Mouse (Mus musculus) ES-E14 (cell line): ENCODE measurements at regions not wholly inside any gene's neighbourhood (a gene's known extent, or its start where the extent isn't known, plus 50 kb on each side); places are given as distances from the start of the nearest gene placed in this dataset.

Experiments
- HCFC1 ChIP-seq: IDR thresholded peaks from 2 replicates; pipeline ENCODE4 v1.6.1; 2012; ENCODE audit warnings: low read length, inconsistent platforms, borderline replicate concordance; ENCODE audit not compliant: insufficient read depth
- MAFK ChIP-seq: IDR thresholded peaks from 2 replicates; pipeline ENCODE4 v1.6.1; 2014; ENCODE audit warnings: mild to moderate bottlenecking, low read depth, low read length, inconsistent platforms; ENCODE audit not compliant: insufficient read depth
- ZC3H11A ChIP-seq: IDR thresholded peaks from 2 replicates; pipeline ENCODE4 v1.6.1; 2012; ENCODE audit warnings: low read depth, mild to moderate bottlenecking, inconsistent platforms, low read length, borderline replicate concordance
- ZNF384 ChIP-seq: IDR thresholded peaks from 2 replicates; pipeline ENCODE4 v1.6.1; 2012; ENCODE audit warnings: low read depth, low read length, inconsistent platforms

DNA sequence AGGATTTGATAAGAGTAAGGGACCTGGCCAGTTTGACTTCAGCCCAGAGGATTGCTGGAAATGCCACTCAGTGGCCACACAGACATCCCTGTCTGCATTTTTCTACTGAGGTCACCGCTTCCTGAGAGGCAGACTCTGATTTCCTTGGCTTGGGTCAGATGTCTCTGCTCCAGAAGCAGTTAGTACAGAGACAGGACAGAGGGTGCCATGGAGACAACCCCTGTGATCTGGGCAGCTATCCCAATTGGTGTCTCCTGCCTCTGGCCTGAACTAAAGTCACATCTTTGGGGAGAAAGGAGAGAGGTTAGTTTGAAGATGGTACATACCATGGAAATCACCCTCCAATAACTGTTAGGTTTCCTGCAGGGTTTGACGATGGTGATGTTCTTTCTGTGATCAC, 165.2 kb upstream of the Adra1b start:
- no peak for TF ChIP-seq ZC3H11A
- TF ChIP-seq MAFK, result no peak
- TF ChIP-seq HCFC1, result no peak
- no peak for TF ChIP-seq ZNF384
